Mouse (Mus musculus): ENCODE measurements around the gene Mical3. TPM values are rescaled to one million over a fixed set of nuclear protein-coding genes. Genes with fewer than 3 reads are reported as not detected.

Mical3 gene
- polyA plus RNA-seq, 1 experiment from 2014 or later, result 50.0 TPM

GRCm38 (mm10) chr6:120956259-120957161 lies 174.3 kb downstream of the Mical3 start:
- Histone ChIP-seq H3K27ac (no peak overlapping the region), H3K4me1 (no peaks in the 10 kb centered on the region), H3K9ac (no peak overlapping the region), H3K9me3 (no peaks in the 10 kb centered on the region), H3K36me3 (replicated peaks) (peaks cover 42% of the 10 kb centered on the region), H3K4me2 (no peak overlapping the region), H3K4me3 (no peak overlapping the region), H3K27me3 (replicated peaks) (no peaks in the 10 kb centered on the region)
- ATAC-seq (replicated peaks), result no peak
- 89% methylated on average over 11 of the region's 11 CpGs for WGBS

GRCm38 (mm10) chr6:120955215-120955614 lies 175.6 kb downstream of the Mical3 start:
- H3K9me3 ChIP-seq, result no peaks in the 10 kb centered on the region
- no peak overlapping the region for H3K4me3 ChIP-seq
- ATAC-seq (replicated peaks), result no peak
- H3K9ac ChIP-seq, result no peak overlapping the region
- H3K36me3 ChIP-seq (replicated peaks), result peaks cover 39% of the 10 kb centered on the region; the same call in 1 of the 2 replicates
- 89% methylated on average over 3 of the region's 3 CpGs for WGBS
- no peaks in the 10 kb centered on the region for H3K4me1 ChIP-seq
- no peaks in the 10 kb centered on the region for H3K27me3 ChIP-seq (replicated peaks)
- H3K27ac ChIP-seq, result no peak overlapping the region
- no peak overlapping the region for H3K4me2 ChIP-seq

GRCm38 (mm10) chr6:120954241-120954640 lies 176.6 kb downstream of the Mical3 start:
- Histone ChIP-seq H3K36me3 (replicated peaks) (peaks cover 40% of the 10 kb centered on the region; the same call in 1 of the 2 replicates), H3K9ac (no peak overlapping the region), H3K4me1 (no peaks in the 10 kb centered on the region), H3K27me3 (replicated peaks) (no peaks in the 10 kb centered on the region), H3K27ac (no peak overlapping the region), H3K9me3 (no peaks in the 10 kb centered on the region), H3K4me2 (no peak overlapping the region), H3K4me3 (no peak overlapping the region)
- no peak for ATAC-seq (replicated peaks)
- 94% methylated on average over 8 of the region's 8 CpGs for WGBS

- Histone ChIP-seq H3K36me3 (replicated peaks) (peaks cover 34% of the 10 kb centered on the region; the same call in 1 of the 2 replicates), H3K4me2 (no peak overlapping the region), H3K9ac (no peak overlapping the region), H3K27me3 (replicated peaks) (no peaks in the 10 kb centered on the region), H3K4me3 (no peak overlapping the region), H3K9me3 (no peaks in the 10 kb centered on the region), H3K27ac (no peak overlapping the region), H3K4me1 (no peaks in the 10 kb centered on the region)
- WGBS, result 93% methylated on average over 6 of the region's 6 CpGs
- no peak for ATAC-seq (replicated peaks)
Measured at GRCm38 (mm10) chr6:120952475-120952874, 178.3 kb downstream of the Mical3 start.

- Histone ChIP-seq H3K4me2 (no peak overlapping the region), H3K36me3 (replicated peaks) (peaks cover 23% of the 10 kb centered on the region; the same call in 1 of the 2 replicates), H3K4me1 (no peaks in the 10 kb centered on the region), H3K4me3 (no peak overlapping the region), H3K9ac (no peak overlapping the region), H3K27ac (no peak overlapping the region), H3K9me3 (no peaks in the 10 kb centered on the region), H3K27me3 (replicated peaks) (no peaks in the 10 kb centered on the region)
- WGBS, result 79% methylated on average over 6 of the region's 6 CpGs
- no peak for ATAC-seq (replicated peaks)
Measured at GRCm38 (mm10) chr6:120951311-120951710, 179.5 kb downstream of the Mical3 start.

- Histone ChIP-seq H3K27me3 (replicated peaks) (no peaks in the 10 kb centered on the region), H3K4me3 (no peak overlapping the region), H3K4me2 (no peak overlapping the region), H3K4me1 (no peaks in the 10 kb centered on the region), H3K9ac (no peak overlapping the region), H3K36me3 (replicated peaks) (peaks cover 18% of the 10 kb centered on the region; the same call in 1 of the 2 replicates), H3K9me3 (no peaks in the 10 kb centered on the region), H3K27ac (no peak overlapping the region)
- 95% methylated on average over 9 of the region's 9 CpGs for WGBS
- no peak for ATAC-seq (replicated peaks)
Measured at GRCm38 (mm10) chr6:120945510-120945909, 185.3 kb downstream of the Mical3 start.

GRCm38 (mm10) chr6:120943964-120944363 lies 186.8 kb downstream of the Mical3 start:
- H3K36me3 ChIP-seq (replicated peaks), result peaks cover 10% of the 10 kb centered on the region; the same call in 1 of the 2 replicates
- H3K4me3 ChIP-seq, result no peak overlapping the region
- no peak overlapping the region for H3K9ac ChIP-seq
- no peaks in the 10 kb centered on the region for H3K4me1 ChIP-seq
- 94% methylated on average over 5 of the region's 5 CpGs for WGBS
- no peaks in the 10 kb centered on the region for H3K9me3 ChIP-seq
- no peak overlapping the region for H3K4me2 ChIP-seq
- H3K27ac ChIP-seq, result no peak overlapping the region
- no peak for ATAC-seq (replicated peaks)
- no peaks in the 10 kb centered on the region for H3K27me3 ChIP-seq (replicated peaks)

GRCm38 (mm10) chr6:120943551-120943950 lies 187.2 kb downstream of the Mical3 start:
- WGBS, result 85% methylated on average over 10 of the region's 10 CpGs
- Histone ChIP-seq H3K4me2 (no peak overlapping the region), H3K4me1 (no peaks in the 10 kb centered on the region), H3K36me3 (replicated peaks) (peaks cover 10% of the 10 kb centered on the region; the same call in 1 of the 2 replicates), H3K27ac (no peak overlapping the region), H3K9ac (no peak overlapping the region), H3K9me3 (no peaks in the 10 kb centered on the region), H3K27me3 (replicated peaks) (no peaks in the 10 kb centered on the region), H3K4me3 (no peak overlapping the region)
- ATAC-seq (replicated peaks), result no peak

GRCm38 (mm10) chr6:120943079-120943478 lies 187.7 kb downstream of the Mical3 start:
- Histone ChIP-seq H3K27ac (no peak overlapping the region), H3K9me3 (no peaks in the 10 kb centered on the region), H3K9ac (no peak overlapping the region), H3K4me2 (no peak overlapping the region), H3K36me3 (replicated peaks) (peaks cover 10% of the 10 kb centered on the region; the same call in 1 of the 2 replicates), H3K4me1 (no peaks in the 10 kb centered on the region), H3K4me3 (no peak overlapping the region), H3K27me3 (replicated peaks) (no peaks in the 10 kb centered on the region)
- no peak for ATAC-seq (replicated peaks)
- 64% methylated on average over 2 of the region's 2 CpGs for WGBS

- no peak overlapping the region for H3K4me2 ChIP-seq
- peaks cover 10% of the 10 kb centered on the region; the same call in 1 of the 2 replicates for H3K36me3 ChIP-seq (replicated peaks)
- no peak overlapping the region for H3K4me3 ChIP-seq
- no peak overlapping the region for H3K27ac ChIP-seq
- H3K27me3 ChIP-seq (replicated peaks), result no peaks in the 10 kb centered on the region
- ATAC-seq (replicated peaks), result no peak
- H3K4me1 ChIP-seq, result no peaks in the 10 kb centered on the region
- H3K9ac ChIP-seq, result no peak overlapping the region
- 95% methylated on average over 13 of the region's 13 CpGs for WGBS
- H3K9me3 ChIP-seq, result no peaks in the 10 kb centered on the region
Measured at GRCm38 (mm10) chr6:120941575-120941974, 189.2 kb downstream of the Mical3 start.

GRCm38 (mm10) chr6:120941084-120941481 lies 189.7 kb downstream of the Mical3 start:
- ATAC-seq (replicated peaks), result no peak
- H3K9me3 ChIP-seq, result no peaks in the 10 kb centered on the region

GRCm38 (mm10) chr6:120940446-120941083 lies 190.2 kb downstream of the Mical3 start:
- Histone ChIP-seq H3K27me3 (replicated peaks) (no peaks in the 10 kb centered on the region), H3K27ac (no peak overlapping the region), H3K4me2 (no peak overlapping the region), H3K4me3 (no peak overlapping the region), H3K9me3 (no peaks in the 10 kb centered on the region), H3K9ac (no peak overlapping the region), H3K4me1 (no peaks in the 10 kb centered on the region), H3K36me3 (replicated peaks) (peaks cover 5% of the 10 kb centered on the region; the same call in 1 of the 2 replicates)
- 92% methylated on average over 7 of the region's 7 CpGs for WGBS
- no peak for ATAC-seq (replicated peaks)

More at GRCm38 (mm10) chr6:120941084-120941481, 189.7 kb downstream of the Mical3 start:
- Histone ChIP-seq H3K27ac (no peak overlapping the region), H3K4me1 (no peaks in the 10 kb centered on the region), H3K4me3 (no peak overlapping the region), H3K36me3 (replicated peaks) (peaks cover 10% of the 10 kb centered on the region; the same call in 1 of the 2 replicates), H3K4me2 (no peak overlapping the region), H3K9ac (no peak overlapping the region), H3K27me3 (replicated peaks) (no peaks in the 10 kb centered on the region)
- 80% methylated on average over 7 of the region's 7 CpGs for WGBS
